Comparison of ENCODE assay signal across 10 mouse cellular contexts in the genomic region with DNA sequence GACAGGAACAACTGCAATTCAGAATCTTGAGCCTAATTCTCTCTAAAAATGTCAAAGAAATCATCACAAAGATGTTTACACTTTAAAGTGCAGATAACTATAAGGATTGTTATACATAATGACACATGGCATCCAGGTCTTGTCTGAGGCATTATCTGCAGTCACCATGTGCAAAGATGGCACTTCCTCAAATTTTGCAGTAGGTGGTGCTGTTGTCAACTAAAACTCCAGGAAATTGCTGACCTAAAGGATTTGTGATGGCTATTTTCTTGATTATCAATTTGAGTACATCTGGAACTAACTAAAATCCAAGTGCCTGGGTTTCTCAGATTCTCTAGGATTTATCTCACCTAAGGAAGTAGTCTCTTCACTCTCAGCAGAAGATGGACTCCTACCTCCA. TPM values are rescaled to one million over a fixed set of nuclear protein-coding genes. Genes with fewer than 3 reads are reported as not detected.
DNase-seq lines count a peak whose midpoint lies in the region; ATAC-seq and TF ChIP-seq lines count a peak whose summit lies in the region.
"Had no signal": no experiment of that assay in that cellular context is flagged by ENCODE, and none has a peak within 500 bp of the region (broad histone marks: within the 10 kb centered on the region; RNA-seq: fewer than 3 reads in every experiment).

No protein-coding gene starts in this region.

- no peaks in the 10 kb centered on the region for H3K27me3 ChIP-seq in midbrain, embryonic 16.5 days (ENCODE audit: control insufficient read depth, insufficient read depth, low read depth, low read length)
- no peaks in the 10 kb centered on the region for H3K27me3 ChIP-seq in heart, embryonic 10.5 days (ENCODE audit: insufficient read depth, poor library complexity, severe bottlenecking)

- H3K36me3 ChIP-seq in midbrain, embryonic 16.5 days (ENCODE audit: control insufficient read depth, insufficient read depth, low read length) = no peaks in the 10 kb centered on the region
- H3K36me3 ChIP-seq in heart, embryonic 10.5 days = no peaks in the 10 kb centered on the region

- no peak overlapping the region for H3K27ac ChIP-seq in layer of hippocampus, adult 2 months
- no peak overlapping the region for H3K27ac ChIP-seq in midbrain, embryonic 16.5 days (ENCODE audit: low read length)
- H3K27ac ChIP-seq in heart, embryonic 10.5 days = no peak overlapping the region

- peak; percentile 49 to 56; a peak in 2 of 4 replicates for ATAC-seq in hematopoietic stem cell, adult 5-6 weeks (replicated peaks in 1 of 2; ENCODE audit: insufficient read depth in 1 of 2, low FRiP score in 2 of 2, low TSS enrichment in 1 of 2, low read depth in 1 of 2, poor library complexity in 2 of 2, severe bottlenecking in 2 of 2)
- ATAC-seq in midbrain, embryonic 16.5 days = no peak

- no peak overlapping the region for H3K4me2 ChIP-seq in midbrain, embryonic 16.5 days (ENCODE audit: low read length)

- peak; percentile 84 for TF ChIP-seq CTCF in layer of hippocampus, adult 2 months (conservative IDR thresholded peaks at IDR 0.05)

- H3K4me1 ChIP-seq in midbrain, embryonic 16.5 days (ENCODE audit: control insufficient read depth, insufficient read depth, low read length) = no peaks in the 10 kb centered on the region
- H3K4me1 ChIP-seq in heart, embryonic 10.5 days = no peaks in the 10 kb centered on the region

- DNase-seq in layer of hippocampus, adult 2 months (ENCODE audit: low spot score in 2 of 2) = peak in 1 of 2 experiments; percentile 20
- no peak for DNase-seq in layer of hippocampus, postnatal 36 days
- DNase-seq in ES-CJ7 (ENCODE audit: low read depth, low spot score) = peak; percentile 44
- peak; percentile 12 for DNase-seq in NIH3T3 (ENCODE audit: low read depth)
- DNase-seq in heart, embryonic 10.5 days (ENCODE audit: low spot score) = no peak
- DNase-seq: heart, postnatal 14 days had no signal

- no peak overlapping the region for H3K4me3 ChIP-seq in layer of hippocampus, adult 2 months
- no peak overlapping the region for H3K4me3 ChIP-seq in midbrain, embryonic 16.5 days (ENCODE audit: low read depth, low read length)
- no peak overlapping the region for H3K4me3 ChIP-seq in heart, embryonic 10.5 days

- H3K9me3 ChIP-seq in midbrain, embryonic 16.5 days (replicated peaks; ENCODE audit: control insufficient read depth, low read length, poor library complexity, severe bottlenecking) = no peaks in the 10 kb centered on the region
- H3K9me3 ChIP-seq in heart, embryonic 10.5 days = no peaks in the 10 kb centered on the region

- H3K9ac ChIP-seq in midbrain, embryonic 16.5 days (ENCODE audit: low read depth, low read length) = no peak overlapping the region

RNA-seq across cellular contexts. Expression of a gene that starts 41.4 kb away (rescaled TPM):
- total RNA-seq in layer of hippocampus, adult 2 months (2021) = not detected
- total RNA-seq in layer of hippocampus, postnatal 36 days (2021) = not detected
- total RNA-seq in hematopoietic stem cell, adult 5-6 weeks (2017) = not detected in 2 replicates
- not detected in 2 replicates for polyA plus RNA-seq in midbrain, embryonic 16.5 days (2015; fragmentation: Nextera tagmentation; extraction: Ambion mirVana)
- not detected in 2 replicates for polyA plus RNA-seq in heart, embryonic 10.5 days (2016; fragmentation: Nextera tagmentation; extraction: Ambion mirVana)
- total RNA-seq: heart, postnatal 14 days had no signal
- polyA plus RNA-seq: lung, embryonic 16.5 days; spleen, adult 2 months had no signal

Comparison
In these comparisons a context has a peak if more than half of its experiments do, and no peak if none do; other contexts are left out.
1. DNase-seq: peak in ES-CJ7 (single experiment) and NIH3T3 (single experiment); none in layer of hippocampus, postnatal 36 days (0 of 2) and heart, embryonic 10.5 days (single experiment).